Mouse (Mus musculus) gastrocnemius, postnatal 4 days (tissue): ENCODE data around the gene Pyroxd1. TPM values are rescaled to one million over a fixed set of nuclear protein-coding genes. Genes with fewer than 3 reads are reported as not detected.
A peak's percentile ranks its signal among the peaks of the same experiment; 100 is the strongest.
"Not testable (repeated sequence)": the region's sequence is repeated elsewhere in the genome, so short reads cannot be mapped to it uniquely, and the experiment has no call there.

ENCODE experiments used
- DNase-seq, 2 experiments: peaks; one replicate each; pipeline ENCODE4 v3.0.0; 2021 to 2022; ENCODE audit warnings: low spot score in 2 of 2, mixed read lengths in 2 of 2
- long read RNA-seq, 2 experiments: library from polyadenylated mRNA; stranded (forward); transcript quantifications; one replicate each; pipeline ENCODE4 v2.0.0; 2021
- total RNA-seq, 2 experiments: library from RNA; stranded (reverse); gene quantifications; 2 replicates each; pipeline ENCODE4 v1.2.3; 2021

Gene Pyroxd1
- 10 to 100 TPM in 1 of 2 experiments, 1 to 10 TPM in 1; 9.4 to 10.9 TPM for total RNA-seq
- long read RNA-seq, experiment 1, transcript Pyroxd1-201 (12 exons, 2,831 nt): major isoform, 16 of 25 reads
- long read RNA-seq, experiment 1, partial matches to known transcripts: 0 of 25 reads
- long read RNA-seq, experiment 1, other reads (novel, unspliced or antisense): 9 of 25 reads
- long read RNA-seq, experiment 2, transcript Pyroxd1-201 (12 exons, 2,831 nt): major isoform, 10 of 18 reads
- long read RNA-seq, experiment 2, partial matches to known transcripts: 2 of 18 reads
- long read RNA-seq, experiment 2, other reads (novel, unspliced or antisense): 6 of 18 reads

DNA sequence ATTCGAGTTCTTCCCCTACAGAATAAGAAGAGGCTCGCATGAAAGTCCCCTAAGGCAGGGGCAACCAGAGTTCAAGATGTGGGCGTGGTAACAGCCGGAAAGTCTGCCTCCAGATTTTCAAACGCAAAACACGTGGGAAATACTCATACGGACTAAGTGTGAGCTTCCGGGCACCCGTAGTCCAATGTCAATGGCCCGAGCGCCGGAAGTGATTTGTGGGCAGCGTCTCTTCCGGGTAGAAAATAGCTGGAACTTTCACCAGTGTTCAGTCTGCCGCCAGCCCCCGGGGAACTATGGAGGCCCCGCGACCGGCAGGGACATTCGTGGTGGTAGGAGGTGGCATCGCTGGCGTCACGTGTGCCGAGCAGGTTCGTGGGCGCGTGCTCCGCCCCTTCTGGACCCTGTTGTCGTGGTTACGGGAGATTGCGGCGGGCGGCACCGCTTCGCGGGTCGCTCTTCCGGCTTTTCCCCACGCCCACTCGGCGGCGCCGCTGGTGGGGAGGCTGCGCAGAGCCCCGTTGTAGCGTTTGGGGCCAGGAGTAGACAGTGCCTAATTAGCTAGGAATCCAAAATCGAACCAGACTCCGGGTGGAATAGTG lies at the start of gene Pyroxd1:
Gene Pyroxd1, plus strand, starts transcription at position 215 of the 599 bp plus-strand sequence.
- DNase-seq: peak; percentile 55 to 84

DNA sequence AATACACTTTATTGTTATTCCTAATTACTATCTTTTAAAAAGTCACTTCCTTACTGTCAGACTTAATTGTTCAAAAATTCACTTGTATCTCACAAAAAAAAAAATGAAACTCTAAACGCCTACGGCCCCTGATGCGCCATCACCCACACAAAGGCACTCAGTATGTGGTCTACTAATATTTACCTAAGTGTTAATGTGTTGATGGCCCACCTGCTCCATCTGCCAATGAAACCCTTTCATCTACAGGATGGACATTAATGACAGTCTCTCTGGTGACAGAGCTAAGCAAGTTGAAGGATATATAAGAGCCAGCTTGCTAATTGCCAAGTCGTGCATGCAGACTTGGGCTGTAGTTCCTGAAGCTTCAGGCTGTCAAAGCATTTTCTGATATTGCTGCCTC lies 47.4 kb upstream of the Pyroxd1 start, which contains the start of gene Iapp:
Gene Iapp, plus strand, starts transcription at position 326 of the 400 bp plus-strand sequence.
- DNase-seq: no peak

DNA sequence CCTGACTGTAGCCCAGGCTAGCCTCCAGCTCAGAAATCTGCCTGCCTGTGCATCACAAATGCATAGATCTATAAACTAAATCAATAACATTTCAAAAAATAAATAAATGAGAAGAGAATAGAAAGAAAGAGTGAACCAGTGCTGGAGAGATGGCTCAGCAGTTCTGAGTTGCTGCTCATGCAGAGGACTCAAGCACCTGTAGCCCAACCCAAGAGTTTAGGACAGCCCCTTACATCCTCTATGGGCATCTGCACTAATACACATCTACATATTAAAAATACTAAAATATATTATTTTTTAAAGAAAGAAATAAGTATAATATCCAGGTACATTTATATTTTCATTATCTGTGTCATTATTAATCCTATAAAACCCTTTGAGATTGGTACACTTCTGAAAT lies 40.4 kb upstream of the Pyroxd1 start:
- DNase-seq: no peak

DNA sequence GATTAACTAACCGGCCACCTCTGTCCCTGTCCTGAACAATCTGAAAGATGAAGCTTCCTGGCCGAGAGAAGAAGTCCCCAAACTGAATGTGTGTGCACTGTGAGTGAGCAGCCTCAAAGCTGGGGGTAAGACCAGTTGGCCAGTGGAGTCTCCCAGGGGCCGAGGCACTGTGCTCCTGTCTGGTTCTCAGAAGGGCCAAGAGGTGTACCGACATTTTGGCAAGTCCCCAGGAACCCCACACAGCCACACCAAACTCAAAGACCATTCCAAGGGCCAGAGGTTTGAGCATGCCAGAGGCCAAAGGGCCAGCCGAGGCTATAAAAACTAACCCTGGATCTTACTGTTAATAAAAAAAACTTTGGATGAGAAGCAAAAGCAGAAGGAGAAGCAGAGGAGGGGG lies 31.2 kb upstream of the Pyroxd1 start:
- no peak for DNase-seq

DNA sequence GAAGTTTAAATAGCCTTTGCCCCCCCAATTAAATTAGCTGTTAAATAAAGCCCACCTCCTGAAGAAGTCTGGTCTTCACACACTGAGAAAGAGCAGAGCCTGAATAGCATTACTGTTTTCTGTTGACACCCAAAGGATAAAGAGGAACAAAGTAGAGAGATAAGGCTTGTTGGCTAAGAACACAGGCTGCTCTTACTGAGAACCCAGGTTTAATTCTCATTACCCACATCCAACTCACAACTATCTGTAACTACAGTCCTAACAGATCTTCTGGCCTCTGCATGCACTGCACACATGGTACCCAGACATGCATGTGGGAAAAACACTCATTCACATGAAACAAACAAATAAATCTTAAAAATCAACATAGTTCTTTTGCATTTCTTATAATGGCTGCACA lies 28.3 kb upstream of the Pyroxd1 start:
- DNase-seq: no peak

DNA sequence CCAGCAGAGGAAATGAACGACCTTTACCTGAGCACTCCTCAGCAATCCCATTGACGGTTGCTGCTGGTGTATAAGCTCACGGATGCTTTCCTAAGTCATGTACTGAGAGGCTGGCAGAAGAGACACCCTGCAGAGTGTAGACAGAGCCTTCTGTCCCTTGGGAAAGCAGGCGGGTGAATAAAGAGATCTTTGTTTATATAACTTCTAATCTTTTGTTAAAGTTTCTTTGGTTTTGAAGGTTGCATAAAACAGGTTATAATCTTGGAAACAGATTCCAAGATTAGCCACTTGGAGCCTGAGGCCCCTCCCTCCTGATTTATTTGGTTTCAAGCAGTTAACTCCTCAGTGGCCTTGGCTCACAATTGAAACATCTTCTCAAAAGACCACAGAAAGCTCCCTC lies 22.6 kb upstream of the Pyroxd1 start, which contains the start of gene Slco1a5:
Gene Slco1a5, minus strand, starts transcription at position 101 of the 400 bp plus-strand sequence.
- DNase-seq: no peak

DNA sequence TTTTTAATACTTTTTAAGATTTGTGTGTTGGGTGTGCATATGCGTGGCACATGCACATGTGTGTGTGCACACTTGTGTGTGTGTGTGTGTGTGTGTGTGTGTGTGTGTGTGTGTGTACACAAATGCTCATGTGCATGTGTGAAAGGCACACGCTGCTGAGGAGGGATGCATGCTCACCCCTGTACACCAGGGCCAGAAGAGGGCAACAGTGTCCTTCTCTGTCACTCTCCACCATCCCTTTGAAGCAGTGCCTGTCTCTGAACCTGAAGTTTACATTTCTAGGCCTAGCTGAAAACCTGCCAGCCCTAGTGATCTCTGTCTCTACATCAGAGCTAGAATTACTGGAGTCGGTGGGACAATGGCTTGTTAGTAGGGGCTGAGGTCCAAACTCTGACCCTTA lies 18.9 kb upstream of the Pyroxd1 start:
- no peak for DNase-seq

DNA sequence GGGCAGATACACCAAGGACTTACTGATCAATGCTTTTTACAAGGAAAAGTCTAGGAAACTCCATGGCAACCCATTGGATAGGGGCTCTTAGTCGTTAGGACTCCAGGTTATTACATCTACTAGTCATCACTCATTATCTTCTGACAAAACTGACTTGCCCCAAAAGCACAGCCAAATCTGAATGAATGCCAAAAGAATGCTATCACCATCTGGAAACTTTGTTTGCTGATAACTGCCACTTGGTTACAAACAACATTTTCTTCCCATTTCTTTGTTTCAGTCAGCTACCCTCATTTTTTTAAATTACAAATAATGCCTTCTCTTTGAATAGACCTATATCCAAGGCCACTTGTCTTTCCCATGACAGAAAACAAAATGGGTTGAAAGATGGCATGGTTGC lies 16.3 kb upstream of the Pyroxd1 start:
- DNase-seq: no peak

DNA sequence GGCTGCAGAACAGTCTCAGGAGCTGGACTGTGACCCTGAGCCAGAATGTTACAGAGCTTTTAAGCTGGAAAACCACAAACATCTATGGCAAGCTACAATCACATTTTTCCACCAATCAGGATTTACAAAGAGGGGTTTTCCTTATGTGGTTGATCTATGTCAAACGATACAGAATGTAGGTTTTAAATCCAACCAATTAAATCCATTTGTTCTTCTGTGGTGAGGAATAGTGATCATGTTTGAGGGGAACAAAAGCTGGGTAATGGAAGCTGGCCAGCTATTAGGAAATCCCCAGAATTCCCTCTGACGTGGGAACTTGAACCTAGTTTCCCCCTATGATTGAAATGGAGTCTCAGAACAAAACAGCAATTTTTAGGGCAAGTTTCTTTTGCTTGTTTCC lies 6.5 kb upstream of the Pyroxd1 start:
- DNase-seq: no peak

DNA sequence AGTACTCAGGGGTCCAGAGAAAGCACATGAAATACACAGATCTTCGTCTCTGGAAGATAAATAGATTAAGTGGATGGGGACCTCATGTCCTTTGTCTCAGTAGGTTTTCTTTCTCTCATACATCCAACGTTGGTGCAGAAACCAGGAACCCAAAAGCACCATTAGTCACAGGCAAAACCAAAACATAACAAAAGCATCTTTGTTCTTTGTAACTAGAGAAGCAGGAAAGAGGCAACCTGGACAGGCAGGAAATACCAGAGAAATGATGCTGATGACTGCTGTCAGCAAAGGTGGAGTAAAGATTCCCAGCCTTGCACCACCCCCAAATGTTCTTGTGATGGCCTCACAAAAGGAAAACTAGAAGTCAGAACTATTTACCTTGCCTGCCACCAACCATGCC lies 5.9 kb upstream of the Pyroxd1 start:
- no peak for DNase-seq

DNA sequence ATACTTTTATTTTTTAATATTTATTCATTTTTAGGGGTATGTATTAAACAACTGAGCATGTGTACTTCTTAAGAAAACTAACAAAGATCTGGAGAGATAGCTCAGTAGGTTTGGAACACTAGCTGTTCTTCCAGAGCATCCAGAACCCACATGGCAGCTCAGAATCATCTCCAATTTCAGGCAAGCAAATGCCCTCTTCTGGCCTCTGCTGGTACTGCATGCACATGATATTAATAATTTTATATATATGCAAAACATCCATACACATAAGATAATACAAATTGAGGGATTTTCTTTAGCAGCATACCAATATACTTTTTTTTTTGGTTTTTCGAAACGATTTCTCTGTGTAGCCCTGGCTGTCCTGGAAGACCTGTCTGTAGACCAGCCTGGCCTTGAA lies 1.9 kb upstream of the Pyroxd1 start:
- DNase-seq: peak in 1 of 2 experiments; percentile 21

DNA sequence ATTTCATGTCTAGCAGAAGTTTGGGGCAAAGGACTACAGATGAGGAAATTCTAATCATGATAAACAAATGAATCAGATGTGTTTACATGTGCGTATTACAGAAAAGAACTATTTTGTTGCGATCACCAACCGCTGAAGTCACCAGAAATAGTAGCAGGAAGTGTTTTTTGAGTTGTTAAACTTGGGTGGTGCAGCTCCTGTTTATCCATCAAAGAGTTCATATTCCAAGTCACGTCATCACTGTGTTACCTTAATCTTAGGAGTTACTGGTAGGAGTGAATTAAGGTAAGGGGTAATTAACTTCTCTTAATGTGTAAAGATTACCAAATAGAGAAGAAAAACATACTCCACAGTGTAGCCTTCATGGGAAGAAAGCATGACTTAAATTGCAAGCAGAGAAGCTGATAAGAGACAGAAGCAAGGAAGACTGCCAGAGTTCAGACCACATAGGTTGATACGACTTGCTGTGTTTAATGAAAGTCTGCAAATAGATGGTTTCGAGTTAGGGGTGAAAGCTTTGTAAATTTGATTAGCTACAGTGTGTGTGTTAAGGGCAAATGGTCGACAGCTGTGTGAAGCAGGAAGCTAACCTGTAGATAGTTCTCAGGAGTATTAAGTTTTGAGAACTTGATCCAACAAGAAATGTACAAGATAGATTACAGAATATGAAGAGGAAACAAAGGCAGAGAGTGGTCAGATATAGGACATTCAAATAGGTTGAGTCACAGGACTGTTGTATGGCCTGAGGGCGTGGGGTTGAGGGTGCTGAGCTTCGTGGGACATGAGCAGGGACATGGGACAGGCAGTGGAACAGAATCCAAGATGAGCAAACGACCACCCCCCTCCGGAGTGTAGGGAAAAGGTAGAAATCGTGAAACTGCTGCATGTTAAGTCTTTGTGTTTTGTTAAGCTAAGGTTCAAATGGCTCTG lies 992 bp downstream of the Pyroxd1 start:
- DNase-seq: no peak

DNA sequence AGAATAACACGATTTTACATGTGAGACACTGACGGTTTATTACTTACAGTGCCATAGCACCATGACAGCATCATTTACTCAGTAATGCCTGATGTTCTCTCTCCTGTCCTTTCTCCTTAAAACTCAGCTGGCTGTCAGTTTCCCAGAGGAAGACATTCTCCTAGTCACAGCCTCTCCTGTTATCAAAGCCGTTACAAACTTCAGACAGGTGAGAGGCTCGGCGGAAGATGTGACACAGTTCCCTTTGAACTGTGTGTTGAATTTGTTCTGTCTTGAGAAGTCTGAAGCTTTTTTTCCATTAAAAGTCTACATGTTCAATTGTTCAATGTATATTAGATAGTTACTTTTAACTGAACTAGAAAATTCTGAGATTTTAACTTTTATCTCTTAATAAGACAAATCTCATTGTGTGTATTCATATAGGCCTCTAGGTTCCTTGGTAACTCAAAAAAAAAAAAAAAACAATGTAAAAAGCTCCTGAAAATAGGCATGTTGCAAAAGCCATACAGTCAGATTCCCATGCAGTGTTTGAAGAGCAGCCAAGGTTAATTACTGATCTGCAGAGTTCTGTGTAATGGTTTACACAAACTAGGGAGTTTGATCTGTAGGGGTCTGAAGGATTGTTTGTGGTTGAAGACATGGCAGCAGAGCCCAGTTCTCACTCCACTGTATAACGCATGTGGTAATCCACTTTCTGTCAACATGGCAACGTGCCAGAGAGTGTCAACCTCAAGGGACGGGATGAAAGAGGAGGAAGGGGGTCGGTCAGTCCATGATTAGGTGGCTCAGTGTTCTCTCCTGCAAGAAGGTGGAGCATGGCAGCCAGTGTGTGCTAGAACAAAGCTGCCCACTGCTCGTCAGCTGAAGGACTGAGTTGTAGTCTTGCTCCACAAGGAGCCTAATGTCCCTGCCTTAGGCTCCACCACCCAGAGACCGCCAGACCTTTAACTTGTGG lies 2.3 kb downstream of the Pyroxd1 start:
- no peak for DNase-seq

DNA sequence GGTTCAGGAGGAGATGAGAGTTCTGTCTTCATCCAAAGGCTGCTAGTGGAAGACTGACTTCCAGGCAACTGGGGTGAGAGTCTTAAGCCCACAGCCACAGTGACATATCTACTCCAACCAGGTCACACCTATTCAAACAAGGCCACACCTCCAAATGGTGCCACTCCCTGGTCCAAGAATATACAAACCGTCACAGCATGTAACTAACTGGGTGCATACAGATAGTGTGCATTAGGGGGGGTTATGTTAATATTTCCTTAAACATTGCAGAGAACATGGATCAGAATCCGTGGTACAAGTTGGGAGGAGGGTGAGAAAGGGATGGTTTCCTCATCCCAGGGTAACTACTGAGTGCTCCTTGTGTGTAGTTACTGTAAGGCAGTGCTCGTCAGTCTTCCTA lies 6.6 kb downstream of the Pyroxd1 start:
- DNase-seq: not testable (repeated sequence)

DNA sequence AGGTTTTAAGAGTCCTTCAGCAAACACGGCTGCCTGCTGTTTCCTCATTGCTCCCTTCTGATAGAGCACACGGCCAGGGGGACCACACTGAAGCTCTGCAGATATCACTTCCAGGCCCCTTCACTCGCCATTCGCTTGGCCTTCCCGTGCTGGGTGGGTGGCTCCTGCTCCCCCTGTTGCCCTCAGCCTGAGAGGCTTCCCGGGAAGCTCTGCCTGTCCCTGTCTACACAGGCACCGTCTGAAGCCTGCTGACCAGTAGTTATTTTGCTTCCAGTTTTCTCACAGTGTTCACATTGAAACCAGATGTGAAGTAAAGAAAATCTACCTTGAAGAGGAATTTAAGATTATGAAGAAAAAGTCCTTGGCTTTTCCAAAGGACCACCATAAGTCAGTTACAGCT lies 11.7 kb downstream of the Pyroxd1 start:
- no peak for DNase-seq

DNA sequence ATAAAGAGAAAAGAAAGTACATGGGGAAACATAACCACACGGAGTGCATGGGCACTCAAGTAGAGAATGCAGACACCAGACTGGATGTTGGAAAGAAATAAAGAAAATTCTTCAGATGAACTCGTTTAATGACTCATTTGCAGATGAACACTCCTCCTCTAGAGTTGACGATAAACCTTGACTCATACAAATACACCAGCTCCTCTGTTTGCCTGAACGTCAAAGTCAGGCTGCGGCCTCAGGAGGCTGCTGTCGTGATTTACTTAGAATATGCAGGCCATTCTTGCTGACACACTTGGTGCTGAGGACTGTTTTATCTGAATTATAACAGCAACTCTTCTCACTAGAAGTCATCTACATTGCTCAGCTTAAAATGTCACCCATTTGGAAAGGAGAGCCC lies 16.6 kb downstream of the Pyroxd1 start:
- no peak for DNase-seq

DNA sequence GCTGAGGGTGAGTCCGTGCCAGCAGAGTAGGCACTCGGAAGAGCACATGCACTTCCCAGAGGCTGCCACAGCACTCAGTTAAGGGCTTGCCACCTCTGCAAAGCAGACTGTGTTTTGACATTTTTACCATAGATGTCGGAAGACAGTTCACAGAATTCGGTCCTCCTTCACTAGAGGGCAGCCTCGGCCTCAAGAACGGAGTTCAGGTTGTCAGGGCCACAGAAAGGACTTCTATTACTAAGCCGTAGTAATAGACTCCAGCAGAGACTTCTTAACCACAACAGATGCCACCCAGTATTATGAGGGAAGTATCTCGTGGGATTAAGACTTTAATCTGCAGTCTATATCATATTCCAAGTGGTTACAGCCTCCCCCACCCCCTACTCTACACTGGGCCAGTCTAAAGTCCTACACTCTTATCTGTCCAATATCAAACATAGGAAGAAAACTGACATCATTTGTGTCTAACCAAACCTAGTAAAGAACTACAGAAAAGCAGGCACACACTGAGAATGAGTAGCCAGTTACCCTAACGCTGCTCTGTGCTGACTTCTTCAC lies 17.6 kb downstream of the Pyroxd1 start:
- DNase-seq: no peak

DNA sequence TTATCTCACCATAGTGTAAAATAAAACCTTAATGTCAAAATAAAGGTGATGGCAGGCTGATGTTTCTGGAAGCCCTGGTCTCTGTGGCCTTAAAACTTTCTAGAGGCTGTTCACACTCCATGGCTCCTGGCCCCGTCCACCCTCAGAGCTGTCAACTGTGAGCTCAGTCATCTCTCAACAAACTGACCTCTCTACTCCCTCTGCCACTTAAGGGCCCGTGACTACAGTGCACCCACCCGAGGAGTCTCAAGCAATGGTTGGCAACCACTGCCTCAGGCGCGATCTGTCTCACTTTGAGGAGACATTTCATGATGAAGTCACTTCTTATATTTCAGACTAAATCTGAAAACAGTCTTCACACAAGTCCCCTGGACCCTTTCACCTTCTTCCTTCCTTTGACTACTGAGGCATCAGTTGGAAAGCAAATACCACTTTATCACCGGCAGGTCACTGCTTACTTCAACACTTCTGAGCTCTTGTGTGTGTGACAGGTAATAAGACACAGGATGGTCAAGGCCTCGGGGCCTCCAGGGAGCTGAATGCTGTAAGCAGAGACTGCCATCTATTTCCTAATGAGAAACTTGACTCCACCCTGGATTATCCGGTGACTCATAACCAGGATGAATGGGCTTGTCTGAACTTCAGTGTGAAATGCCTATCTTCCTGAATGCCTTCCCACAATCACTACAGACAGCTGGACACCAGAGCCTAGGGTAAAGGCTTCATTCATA lies 20.5 kb downstream of the Pyroxd1 start:
- no peak for DNase-seq

DNA sequence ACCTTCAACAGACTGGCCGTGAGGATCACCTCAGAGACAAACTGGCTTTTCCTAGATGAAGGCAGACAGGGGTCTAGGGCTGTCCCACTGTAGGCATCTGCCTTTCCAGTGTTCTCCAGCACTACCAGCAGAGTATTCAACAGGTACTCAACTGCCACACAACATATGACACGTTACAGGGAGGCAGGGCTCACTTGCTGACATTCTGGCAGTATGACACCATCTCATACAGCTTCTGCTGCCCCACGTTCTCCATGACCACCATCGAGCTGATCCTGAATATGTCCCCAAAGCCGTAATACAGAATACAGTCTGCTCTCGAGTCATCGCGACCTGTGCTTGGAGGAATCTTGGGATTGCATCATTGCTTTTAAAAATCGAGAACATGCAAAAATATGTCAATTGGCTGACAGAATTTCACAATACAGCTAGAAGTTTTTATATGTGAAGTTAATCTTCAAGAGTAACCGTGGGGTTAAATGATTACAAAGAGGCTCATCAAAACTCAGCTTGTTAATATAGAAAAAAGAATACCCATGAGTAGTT lies 21.1 kb downstream of the Pyroxd1 start:
- no peak for DNase-seq
